Mouse (Mus musculus) adrenal gland, postnatal 14 days (tissue): ENCODE measurements around the gene Nrcam. TPM values are rescaled to one million over a fixed set of nuclear protein-coding genes. Genes with fewer than 3 reads are reported as not detected.

Experiments
- DNase-seq: peaks from one replicate; pipeline ENCODE4 v3.0.0; 2021; ENCODE audit warnings: mixed read lengths
- total RNA-seq: library from RNA; stranded (reverse); gene quantifications from 2 replicates; pipeline ENCODE4 v1.2.3, GENCODE M21; 2021

Nrcam gene
- total RNA-seq, 1 experiment from 2014 or later, result 4.4 TPM

DNA sequence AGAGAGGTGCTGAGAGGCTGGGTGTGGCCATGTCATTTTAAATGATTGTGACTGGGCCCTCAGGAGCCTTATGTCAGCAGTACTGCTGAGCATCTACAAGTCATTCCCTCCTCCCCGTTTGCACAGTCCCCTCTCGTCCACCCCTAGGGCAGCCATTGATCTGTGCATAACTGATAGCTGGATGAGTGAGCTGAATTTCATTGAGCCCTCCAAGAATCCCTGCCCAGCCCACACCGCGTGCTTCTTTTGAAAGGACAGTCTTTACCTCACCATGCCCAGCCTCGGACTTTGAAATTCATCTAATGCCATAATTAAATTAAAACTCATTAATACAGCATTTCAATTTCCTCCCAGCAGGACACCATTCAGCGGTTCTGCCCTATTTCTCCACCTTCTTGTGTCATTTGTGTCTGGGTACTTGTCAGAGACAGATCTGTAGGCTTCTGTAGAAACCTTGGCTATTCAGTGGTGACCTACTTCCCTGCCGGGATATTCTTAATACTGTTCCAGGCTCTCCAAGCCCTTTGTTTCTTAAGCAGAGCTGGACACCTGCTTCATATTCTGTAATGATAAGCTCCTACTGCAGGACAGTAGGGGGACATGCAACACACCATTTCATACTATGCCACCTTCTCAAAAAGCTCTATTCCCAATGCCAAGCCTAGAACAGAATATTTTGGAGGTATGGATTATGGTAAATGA lies 190.9 kb downstream of the Nrcam start:
- DNase-seq, result no peak

DNA sequence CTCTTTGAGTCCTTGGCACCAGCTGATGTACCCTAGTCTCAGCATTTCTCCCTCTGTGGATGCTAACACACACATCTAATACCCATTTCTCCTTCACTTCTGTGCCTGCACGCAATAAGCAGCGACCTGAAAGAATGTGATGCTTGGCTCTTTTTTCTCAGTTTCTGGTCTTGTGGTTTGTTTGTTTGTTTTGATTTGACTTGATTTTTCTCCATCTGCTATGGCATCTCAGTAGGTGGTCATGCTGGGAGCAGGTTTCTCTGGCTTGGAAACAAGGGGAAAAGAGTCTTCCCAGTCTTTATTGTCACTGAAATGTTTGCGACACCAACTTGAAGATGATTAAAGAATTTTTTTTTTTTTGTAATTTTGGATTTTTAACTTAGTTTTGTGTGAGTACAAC lies 192.8 kb downstream of the Nrcam start:
- DNase-seq, result no peak

DNA sequence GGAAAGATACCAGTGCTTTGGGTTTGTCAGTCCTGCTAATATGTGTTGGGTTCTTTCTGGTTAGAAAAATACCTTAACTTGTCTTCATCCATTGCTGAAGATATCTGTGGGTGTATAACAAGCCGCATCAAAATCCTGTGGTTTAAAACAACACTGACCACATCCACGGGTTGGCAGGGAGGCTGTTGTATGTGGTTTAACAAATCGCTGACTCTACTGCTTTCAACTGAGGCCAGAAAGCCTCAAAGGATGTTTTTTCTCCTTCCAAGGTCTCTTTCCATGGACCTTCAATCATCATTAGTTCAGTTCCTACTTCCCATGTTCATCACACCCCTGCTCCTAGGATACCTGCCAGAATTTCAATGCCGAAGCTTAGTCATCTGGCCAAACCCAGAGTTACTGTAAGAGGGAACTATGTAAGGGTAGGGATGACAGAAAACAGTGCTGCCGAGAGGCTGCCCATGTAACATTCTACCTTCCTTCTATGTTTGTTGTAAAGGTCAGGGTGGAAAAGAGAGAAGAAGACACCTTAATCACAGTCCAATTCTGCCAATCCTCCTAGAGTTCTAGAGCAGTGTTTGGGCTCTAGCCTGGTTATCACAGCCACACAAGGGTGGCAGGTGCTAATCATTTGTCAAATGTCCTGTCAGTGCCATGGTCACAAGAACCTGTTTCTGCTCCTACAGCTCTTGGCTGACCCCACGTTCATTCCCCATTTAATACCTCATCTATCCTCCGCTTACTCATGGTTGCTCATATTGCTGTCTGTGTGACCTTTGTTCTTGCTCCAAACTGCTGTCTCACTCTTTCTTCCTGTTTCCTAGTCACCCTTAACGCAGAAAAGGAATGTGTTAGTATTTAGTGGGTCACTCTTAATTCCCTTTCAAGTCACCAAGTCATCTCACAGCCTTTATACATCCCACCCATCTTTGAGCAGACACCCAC lies 196.2 kb downstream of the Nrcam start:
- peak; percentile 41 for DNase-seq

GRCm38 (mm10) chr12:44528391-44529016 lies 199.8 kb downstream of the Nrcam start:
- DNase-seq, result peak; percentile 8

GRCm38 (mm10) chr12:44532337-44533113 lies 203.8 kb downstream of the Nrcam start:
- no peak for DNase-seq

DNA sequence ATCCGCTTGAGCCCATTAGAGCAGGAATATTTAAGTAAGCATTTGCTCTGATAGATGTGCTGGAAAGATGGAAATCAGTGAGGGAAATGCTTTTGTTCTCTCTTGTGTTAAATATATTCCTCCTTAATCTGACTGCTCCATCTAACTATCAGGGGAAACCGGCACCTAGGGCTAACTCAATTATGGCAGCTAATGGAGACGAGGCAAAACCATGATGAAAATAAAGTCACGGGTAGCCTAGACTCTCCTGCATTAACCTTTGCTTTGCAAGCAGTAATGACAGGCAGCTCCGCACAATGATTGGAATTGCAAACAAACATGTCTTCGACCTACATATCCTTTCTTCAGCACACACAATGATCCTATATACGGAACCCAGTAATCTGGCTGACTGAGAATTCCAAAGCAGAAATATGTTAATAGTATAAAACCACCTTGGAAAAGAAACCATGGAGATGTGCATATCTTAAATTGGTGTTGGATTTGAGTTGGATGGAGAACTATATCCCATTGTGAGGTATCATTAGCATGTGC lies 205.5 kb downstream of the Nrcam start:
- no peak for DNase-seq

GRCm38 (mm10) chr12:44535623-44536022 lies 206.9 kb downstream of the Nrcam start:
- DNase-seq, result no peak

DNA sequence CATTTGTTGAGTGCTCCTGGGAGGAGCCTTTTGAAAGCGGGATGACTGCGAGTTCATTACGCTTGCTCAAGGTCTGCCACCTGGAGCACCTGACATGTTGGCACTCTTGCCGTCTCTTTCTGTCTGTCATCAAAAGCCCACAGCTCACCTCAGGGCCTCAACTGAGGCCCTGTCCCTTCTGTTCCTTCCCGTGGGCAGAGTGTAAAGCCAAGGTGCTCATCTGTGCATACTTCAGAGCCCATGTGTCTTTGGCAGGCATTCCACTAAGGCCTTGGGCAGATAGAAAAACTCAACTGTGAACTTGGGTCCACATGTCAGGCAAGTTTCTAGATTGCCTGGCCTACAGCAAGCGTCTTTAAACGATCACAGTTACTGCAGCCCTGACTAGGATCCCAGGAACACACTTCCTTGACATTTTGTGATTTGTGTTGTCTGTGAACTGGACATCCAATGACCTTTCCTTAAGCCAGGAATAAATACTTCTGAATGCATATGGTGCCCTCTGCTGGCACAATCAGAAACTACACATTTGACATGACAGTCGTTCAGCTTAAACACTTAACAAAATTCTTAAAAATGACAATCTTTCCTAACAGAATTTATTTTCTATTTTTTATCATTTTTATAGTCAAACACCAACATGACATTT lies 219.2 kb downstream of the Nrcam start:
- DNase-seq, result peak; percentile 83

DNA sequence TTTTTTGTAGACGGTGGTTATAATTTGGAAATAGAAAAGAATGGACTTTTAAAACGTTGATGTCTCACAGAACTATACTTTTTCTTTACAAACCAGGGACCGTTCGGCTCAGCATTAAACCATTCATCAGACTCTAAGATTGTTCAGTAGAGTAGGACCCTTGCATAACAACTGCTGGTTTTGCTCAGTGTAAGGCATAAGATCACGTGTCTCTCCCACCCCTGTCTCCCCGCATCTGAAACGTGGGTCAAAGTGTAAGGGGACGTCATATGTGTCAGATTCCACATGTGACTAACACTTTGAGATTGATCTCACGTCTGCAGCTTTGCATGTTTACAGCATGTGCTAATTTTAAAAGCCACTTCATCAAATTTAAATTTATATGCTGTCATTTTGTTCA lies 219.8 kb downstream of the Nrcam start:
- DNase-seq, result no peak

DNA sequence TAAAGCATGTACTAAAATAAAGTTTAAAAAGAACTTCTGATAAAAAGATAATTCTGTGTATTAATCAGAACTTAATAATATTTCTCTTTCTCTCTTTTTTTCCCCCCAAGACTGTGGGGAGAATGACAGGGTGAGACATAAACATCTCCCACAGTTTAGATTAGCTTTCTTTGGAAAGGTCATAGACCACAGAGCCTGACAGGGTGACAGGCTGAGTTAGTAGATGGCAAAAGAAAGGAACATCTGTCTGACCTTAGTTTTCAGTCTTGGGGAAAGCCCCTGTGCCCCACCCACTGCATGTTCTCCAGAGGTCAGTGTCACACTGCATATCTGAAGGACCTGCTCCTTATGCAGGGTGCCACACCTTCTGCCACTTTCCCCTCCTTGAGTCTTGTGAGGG lies 222.9 kb downstream of the Nrcam start:
- DNase-seq, result no peak

GRCm38 (mm10) chr12:44554051-44554450 lies 225.4 kb downstream of the Nrcam start:
- DNase-seq, result no peak

GRCm38 (mm10) chr12:44554808-44555207 lies 226.1 kb downstream of the Nrcam start:
- no peak for DNase-seq

- no peak for DNase-seq
Measured at GRCm38 (mm10) chr12:44560002-44560401, 231.3 kb downstream of the Nrcam start.

DNA sequence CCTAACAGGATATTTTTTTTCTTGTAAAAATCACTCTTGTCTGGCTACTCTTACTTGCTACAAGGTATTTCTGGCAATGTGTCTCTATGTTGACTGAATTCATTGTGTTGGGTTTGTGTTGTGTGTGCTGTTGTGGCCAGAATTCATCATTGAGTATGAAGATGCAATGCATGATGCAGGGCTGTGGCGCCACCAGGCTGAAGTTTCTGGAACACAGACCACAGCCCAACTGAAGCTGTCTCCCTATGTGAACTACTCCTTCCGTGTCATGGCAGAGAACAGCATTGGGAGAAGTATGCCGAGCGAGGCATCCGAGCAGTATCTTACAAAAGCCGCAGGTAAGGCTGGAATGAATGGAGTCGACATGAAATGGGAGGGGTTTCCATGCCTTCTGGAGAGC lies 241.4 kb downstream of the Nrcam start:
- DNase-seq, result no peak

- DNase-seq, result no peak
Measured at GRCm38 (mm10) chr12:44572664-44573063, 244.0 kb downstream of the Nrcam start.

DNA sequence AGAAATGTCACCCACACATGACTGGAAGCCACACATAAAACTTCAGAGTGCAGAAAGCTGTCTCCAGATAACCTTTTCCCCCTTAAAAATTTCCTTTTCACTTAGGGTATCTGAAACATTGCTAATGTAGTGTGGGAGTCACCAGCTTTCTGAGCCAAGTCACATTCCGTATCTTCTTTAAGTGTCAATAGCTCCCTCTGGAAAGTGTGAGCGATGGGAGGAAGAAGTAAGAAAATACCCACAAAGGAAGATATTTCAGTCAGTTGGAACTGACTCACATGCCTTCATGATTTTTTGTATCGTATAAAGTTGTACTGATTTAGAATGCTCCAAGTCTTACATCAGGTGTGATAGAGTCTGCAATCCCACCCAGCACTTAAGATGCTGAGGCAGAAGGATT lies 245.5 kb downstream of the Nrcam start:
- DNase-seq, result no peak

- DNase-seq, result peak; percentile 79
Measured at GRCm38 (mm10) chr12:44601410-44602149, 272.9 kb downstream of the Nrcam start.

- DNase-seq, result no peak
Measured at GRCm38 (mm10) chr12:44602269-44602957, 273.7 kb downstream of the Nrcam start.

GRCm38 (mm10) chr12:44602958-44603331 lies 274.3 kb downstream of the Nrcam start:
- DNase-seq, result no peak

- DNase-seq, result no peak
Measured at GRCm38 (mm10) chr12:44617001-44617421, 288.3 kb downstream of the Nrcam start.
